Mouse (Mus musculus) brain, embryonic 14.5 days (tissue): ENCODE data around the gene Sytl1. TPM values are rescaled to one million over a fixed set of nuclear protein-coding genes. Genes with fewer than 3 reads are reported as not detected.

Source experiments
- DNase-seq: peaks from one replicate; pipeline ENCODE4 v3.0.0-alpha.2; 2011; ENCODE audit warnings: low read depth
- CTCF ChIP-seq: fragments of 200-500 bp; IDR thresholded peaks from 2 replicates; pipeline ENCODE4 v1.5.1; 2012; ENCODE audit warnings: inconsistent platforms, mild to moderate bottlenecking, moderate library complexity, borderline replicate concordance; ENCODE audit not compliant: insufficient read depth, insufficient read length; ENCODE audit errors: extremely low read depth
- POLR2A ChIP-seq: fragments of 200-500 bp; IDR thresholded peaks from 2 replicates; pipeline ENCODE4 v1.6.1; 2012; ENCODE audit warnings: mild to moderate bottlenecking, inconsistent platforms, borderline replicate concordance; ENCODE audit not compliant: poor library complexity, insufficient read depth, insufficient read length, severe bottlenecking; ENCODE audit errors: extremely low read depth
- polyA plus RNA-seq: library from polyadenylated mRNA; depleted of rRNA; stranded (reverse); fragments of >200 nt; gene quantifications from 2 replicates; pipeline ENCODE4 v1.2.3, GENCODE M21; 2012

The Sytl1 gene
- polyA plus RNA-seq, 1 experiment, result 1.5 TPM

- peak; percentile 87 for DNase-seq
- no peak for TF ChIP-seq POLR2A
- TF ChIP-seq CTCF, result no peak
These were observed 21.7 kb downstream of the Sytl1 start for GRCm38 (mm10) chr4:133240934-133241908.

- DNase-seq, result no peak
These were observed 22.4 kb downstream of the Sytl1 start, which contains the start of gene Map3k6 for GRCm38 (mm10) chr4:133240490-133240921. Gene Map3k6 (plus strand): TSS chr4:133240818.

DNA sequence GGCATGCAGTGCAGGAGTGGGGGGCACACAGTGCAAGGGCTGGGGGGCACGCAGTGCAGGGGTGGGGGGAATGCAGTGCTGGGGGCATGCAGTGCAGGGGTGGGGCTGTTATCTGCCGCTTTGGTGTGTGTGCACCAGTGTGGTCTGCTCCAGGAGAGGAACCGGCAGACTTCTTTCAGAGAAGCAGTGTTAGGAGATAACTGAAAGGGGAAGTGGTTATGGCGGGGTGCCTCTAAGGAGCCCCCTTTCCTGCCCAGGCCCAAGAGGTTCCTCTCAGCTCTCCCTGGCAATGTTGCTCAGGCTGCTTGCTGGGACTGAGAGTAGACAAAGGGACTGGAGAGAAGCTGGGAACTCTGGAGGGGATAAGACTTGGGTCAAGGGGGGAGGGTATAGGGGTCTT, 25.0 kb downstream of the Sytl1 start:
- no peak for DNase-seq
- TF ChIP-seq POLR2A (no peak), CTCF (no peak)

More at GRCm38 (mm10) chr4:133240490-133240921, 22.4 kb downstream of the Sytl1 start, which contains the start of gene Map3k6:
- TF ChIP-seq POLR2A (no peak), CTCF (no peak)

GRCm38 (mm10) chr4:133235415-133235814, 27.5 kb downstream of the Sytl1 start:
- TF ChIP-seq CTCF, result no peak
- no peak for TF ChIP-seq POLR2A
- DNase-seq, result no peak

- DNase-seq, result no peak
- TF ChIP-seq POLR2A (no peak), CTCF (no peak)
These were observed 28.1 kb downstream of the Sytl1 start for GRCm38 (mm10) chr4:133234771-133235170.

DNA sequence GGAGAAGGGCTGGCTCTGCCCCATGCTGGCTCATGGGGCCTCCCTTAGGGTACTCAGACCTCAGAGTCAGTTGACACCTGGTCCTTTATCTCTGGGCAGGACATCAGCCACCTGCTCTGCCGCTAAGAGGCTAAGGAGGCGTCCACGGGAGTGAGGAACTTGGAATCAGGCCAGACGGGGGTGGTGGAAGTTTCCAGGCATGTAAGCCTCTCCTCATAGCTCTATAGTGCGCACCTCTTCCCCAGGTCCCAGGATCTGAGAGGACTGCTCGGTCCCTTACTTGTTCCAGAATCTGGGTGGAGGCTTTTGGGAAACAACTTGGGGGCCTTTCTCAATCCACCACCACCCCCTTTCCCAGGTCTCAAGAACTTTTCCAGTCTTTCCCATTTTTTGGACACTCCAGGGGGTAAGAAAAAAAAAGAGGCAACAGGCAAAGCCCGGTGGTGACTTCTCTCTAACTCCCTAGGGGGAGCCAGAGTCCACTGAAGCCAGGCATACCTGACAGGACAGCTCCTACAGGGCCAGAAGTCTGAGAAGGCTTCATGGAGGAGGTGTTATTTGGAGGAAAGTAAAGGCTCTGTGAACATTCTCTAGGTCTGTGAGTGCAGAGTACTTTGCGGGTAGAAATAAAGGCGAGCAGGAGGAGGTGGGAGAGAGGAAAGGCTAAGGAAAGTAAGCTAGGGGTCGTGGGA, 29.5 kb downstream of the Sytl1 start:
- DNase-seq, result no peak
- TF ChIP-seq POLR2A (no peak), CTCF (peak; percentile 28; the same call in 1 of the 2 replicates)

- no peak for DNase-seq
- no peak for TF ChIP-seq CTCF
- TF ChIP-seq POLR2A, result no peak
These were observed 33.3 kb downstream of the Sytl1 start for GRCm38 (mm10) chr4:133229582-133229981.

- no peak for DNase-seq
- no peak for TF ChIP-seq CTCF
- no peak for TF ChIP-seq POLR2A
These were observed 35.3 kb downstream of the Sytl1 start for GRCm38 (mm10) chr4:133227636-133228035.

- no peak for DNase-seq
- TF ChIP-seq CTCF, result no peak
- no peak for TF ChIP-seq POLR2A
These were observed 36.8 kb downstream of the Sytl1 start for GRCm38 (mm10) chr4:133226073-133226472.

DNA sequence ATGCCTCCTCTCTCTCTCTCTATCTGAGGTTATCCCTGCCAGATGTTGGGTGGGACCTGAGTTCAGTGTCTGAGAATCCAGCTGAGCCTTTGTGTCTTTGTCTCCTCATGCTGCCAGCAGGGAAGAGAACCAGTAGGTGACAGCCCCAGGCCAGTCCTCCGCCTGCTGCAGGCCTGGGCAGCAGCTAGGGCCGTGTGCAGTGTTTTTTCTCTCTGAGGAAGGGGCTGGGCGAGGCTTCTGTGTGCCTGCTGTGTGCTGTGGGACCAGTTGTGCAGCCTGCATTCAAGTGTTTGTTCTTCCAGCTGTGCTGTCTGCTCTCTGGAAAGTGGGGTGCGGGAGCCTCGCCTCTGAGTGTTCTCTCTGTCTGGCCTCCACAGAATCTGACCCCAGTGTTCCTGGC, 39.0 kb downstream of the Sytl1 start:
- DNase-seq, result no peak
- no peak for TF ChIP-seq POLR2A

GRCm38 (mm10) chr4:133221701-133222100, 41.2 kb downstream of the Sytl1 start:
- TF ChIP-seq CTCF, result no peak
- DNase-seq, result no peak
